Mouse (Mus musculus) B cell, adult 2 months (primary cell): ENCODE measurements around the gene Tpx2.

Experiments
- DNase-seq, 2 experiments: peaks; one replicate each; pipeline ENCODE4 v3.0.0; 2022

Tpx2 gene

GRCm38 (mm10) chr2:152847815-152848302 lies at the start of gene Tpx2:
TSS of gene Tpx2 (plus strand) at chr2:152847964.
- DNase-seq = peak; percentile 96 to 97

- DNase-seq = no peak
These were observed 47.6 kb upstream of the Tpx2 start for GRCm38 (mm10) chr2:152799954-152800761.

- no peak for DNase-seq
These were observed 47.0 kb upstream of the Tpx2 start for GRCm38 (mm10) chr2:152800762-152801113.

GRCm38 (mm10) chr2:152802303-152802702 lies 45.5 kb upstream of the Tpx2 start:
- no peak for DNase-seq

- no peak for DNase-seq
These were observed 44.7 kb upstream of the Tpx2 start for GRCm38 (mm10) chr2:152803081-152803480.

GRCm38 (mm10) chr2:152804408-152805110 lies 43.2 kb upstream of the Tpx2 start:
- DNase-seq = no peak

- DNase-seq = no peak
These were observed 42.7 kb upstream of the Tpx2 start for GRCm38 (mm10) chr2:152805111-152805490.

GRCm38 (mm10) chr2:152806037-152806436 lies 41.7 kb upstream of the Tpx2 start:
- DNase-seq = no peak

- DNase-seq = no peak
These were observed 39.6 kb upstream of the Tpx2 start for GRCm38 (mm10) chr2:152808178-152808577.

GRCm38 (mm10) chr2:152810158-152810941 lies 37.4 kb upstream of the Tpx2 start:
- peak; percentile 41 to 45 for DNase-seq

GRCm38 (mm10) chr2:152811336-152812165 lies 36.2 kb upstream of the Tpx2 start:
- DNase-seq = no peak

GRCm38 (mm10) chr2:152813232-152813631 lies 34.5 kb upstream of the Tpx2 start:
- no peak for DNase-seq

- no peak for DNase-seq
These were observed 33.4 kb upstream of the Tpx2 start for GRCm38 (mm10) chr2:152814213-152814874.

- no peak for DNase-seq
These were observed 31.7 kb upstream of the Tpx2 start for GRCm38 (mm10) chr2:152815879-152816656.

- DNase-seq = no peak
These were observed 31.0 kb upstream of the Tpx2 start for GRCm38 (mm10) chr2:152816657-152817348.

GRCm38 (mm10) chr2:152817596-152818291 lies 30.0 kb upstream of the Tpx2 start:
- DNase-seq = no peak

GRCm38 (mm10) chr2:152818679-152819078 lies 29.1 kb upstream of the Tpx2 start:
- no peak for DNase-seq

GRCm38 (mm10) chr2:152819097-152819624 lies 28.6 kb upstream of the Tpx2 start:
- no peak for DNase-seq

GRCm38 (mm10) chr2:152819926-152820325 lies 27.8 kb upstream of the Tpx2 start:
- DNase-seq = no peak
